ENCODE assay signal across 13 mouse cellular contexts in genomic region chr15:60875721-60876120, GRCm38 (mm10). TPM values are rescaled to one million over a fixed set of nuclear protein-coding genes. Genes with fewer than 3 reads are reported as not detected.
"Had no signal": no experiment of that assay in that cellular context is flagged by ENCODE, and none has a peak within 500 bp of the region (broad histone marks: within the 10 kb centered on the region; RNA-seq: fewer than 3 reads in every experiment).

No protein-coding gene starts in this region.

- DNase-seq: retina, postnatal 1 day; right cerebral cortex, adult 18-20 months; right cerebral cortex, postnatal 14 days; right cerebral cortex, postnatal 25 days; right cerebral cortex, postnatal 4 days; spleen, adult 18-20 months; thymus, adult 18-20 months; thymus, adult 2 months; thymus, postnatal 14 days; thymus, postnatal 25 days; thymus, postnatal 36 days; thymus, postnatal 4 days had no signal

RNA-seq across cellular contexts. Expression of gene A1bg, which starts 47.1 kb away (rescaled TPM):
- total RNA-seq: neutrophil, adult 5-6 weeks had no signal
